Mouse (Mus musculus): ENCODE measurements at regions not wholly inside any gene's neighbourhood (a gene's known extent, or its start where the extent isn't known, plus 50 kb on each side); places are given as distances from the start of the nearest gene placed in this dataset.
A peak's percentile ranks its signal among the peaks of the same experiment; 100 is the strongest.

DNA sequence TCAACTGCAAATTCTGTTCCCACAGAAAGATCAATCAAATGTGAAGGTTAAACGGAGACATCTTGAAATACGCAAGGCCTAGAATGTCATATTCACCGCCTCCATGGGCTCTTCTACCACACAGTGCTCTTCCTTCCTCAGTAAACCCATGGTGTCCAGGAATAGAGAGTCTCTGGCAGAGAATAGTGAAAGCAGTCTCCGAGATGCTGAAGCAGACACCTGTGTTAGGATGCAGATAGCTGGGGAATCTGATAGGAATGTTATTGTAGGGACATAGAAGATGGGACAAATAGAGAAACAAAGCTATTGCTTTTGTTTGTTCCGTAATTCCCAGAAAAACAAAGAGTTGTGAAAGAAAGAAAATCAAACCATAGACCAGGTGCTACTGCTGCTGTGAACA, 328.5 kb downstream of the Cd83 start:
- no peak overlapping the region for H3K27ac ChIP-seq (replicated peaks in 1 of 2; ENCODE audit: control insufficient read depth in 1 of 2, insufficient read depth in 1 of 2, low read depth in 2 of 2, low read length in 2 of 2)
- no peaks in the 10 kb centered on the region for H3K36me3 ChIP-seq (ENCODE audit: control insufficient read depth, insufficient read depth, low read length)
- no peak overlapping the region for H3K9ac ChIP-seq (ENCODE audit: low read length)
- 89% methylated on average over 5 of the region's 5 CpGs for WGBS
- H3K27me3 ChIP-seq (ENCODE audit: control insufficient read depth, insufficient read depth, low read length): no peaks in the 10 kb centered on the region
- H3K9me3 ChIP-seq (ENCODE audit: control insufficient read depth, low read length): no peaks in the 10 kb centered on the region
- no peak overlapping the region for H3K4me2 ChIP-seq (ENCODE audit: low read length)
- no peak overlapping the region for H3K4me3 ChIP-seq (ENCODE audit: control insufficient read depth in 1 of 2, insufficient read depth in 1 of 2, low read depth in 1 of 2, low read length in 2 of 2)
- ATAC-seq (ENCODE audit: insufficient number of reproducible peaks, insufficient read depth, low FRiP score, low read depth): no peak
- H3K4me1 ChIP-seq (ENCODE audit: control insufficient read depth in 2 of 2, insufficient read depth in 2 of 2, low read length in 2 of 2): no peaks in the 10 kb centered on the region

DNA sequence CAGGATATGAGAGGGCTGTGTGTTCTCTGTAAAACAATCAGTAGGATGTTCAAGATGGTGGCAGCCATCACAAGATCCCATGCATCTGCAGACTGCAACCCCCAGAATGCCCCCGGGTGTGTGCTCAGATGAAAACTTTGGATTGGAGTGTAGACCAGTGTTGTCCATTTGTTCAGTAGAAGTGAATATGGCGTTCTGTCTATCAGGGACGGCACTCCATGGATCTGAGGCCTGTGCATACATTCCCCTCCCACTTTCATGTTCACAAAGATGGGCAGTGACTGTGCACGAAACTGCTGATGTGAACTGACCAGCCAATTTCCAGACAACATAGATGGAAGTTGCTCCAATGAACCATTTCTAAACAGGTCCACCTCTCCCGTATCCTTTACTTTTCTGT, 330.3 kb downstream of the Cd83 start:
- Histone ChIP-seq H3K4me1 (ENCODE audit: control insufficient read depth in 2 of 2, insufficient read depth in 2 of 2, low read length in 2 of 2) (no peaks in the 10 kb centered on the region), H3K36me3 (ENCODE audit: control insufficient read depth, insufficient read depth, low read length) (no peaks in the 10 kb centered on the region), H3K9me3 (ENCODE audit: control insufficient read depth, low read length) (no peaks in the 10 kb centered on the region), H3K4me2 (ENCODE audit: low read length) (no peak overlapping the region), H3K9ac (ENCODE audit: low read length) (no peak overlapping the region), H3K4me3 (ENCODE audit: control insufficient read depth in 1 of 2, insufficient read depth in 1 of 2, low read depth in 1 of 2, low read length in 2 of 2) (no peak overlapping the region), H3K27ac (replicated peaks in 1 of 2; ENCODE audit: control insufficient read depth in 1 of 2, insufficient read depth in 1 of 2, low read depth in 2 of 2, low read length in 2 of 2) (no peak overlapping the region), H3K27me3 (ENCODE audit: control insufficient read depth, insufficient read depth, low read length) (no peaks in the 10 kb centered on the region)
- WGBS: 87% methylated on average over 5 of the region's 5 CpGs
- no peak for ATAC-seq (ENCODE audit: insufficient number of reproducible peaks, insufficient read depth, low FRiP score, low read depth)

GRCm38 (mm10) chr13:44117841-44118240, 333.3 kb downstream of the Cd83 start:
- no peak overlapping the region for H3K27ac ChIP-seq (replicated peaks in 1 of 2; ENCODE audit: control insufficient read depth in 1 of 2, insufficient read depth in 1 of 2, low read depth in 2 of 2, low read length in 2 of 2)
- no peaks in the 10 kb centered on the region for H3K27me3 ChIP-seq (ENCODE audit: control insufficient read depth, insufficient read depth, low read length)
- no peak overlapping the region for H3K4me2 ChIP-seq (ENCODE audit: low read length)
- WGBS: 80% methylated on average over 9 of the region's 9 CpGs
- ATAC-seq (ENCODE audit: insufficient number of reproducible peaks, insufficient read depth, low FRiP score, low read depth): no peak
- H3K9ac ChIP-seq (ENCODE audit: low read length): no peak overlapping the region
- no peaks in the 10 kb centered on the region for H3K36me3 ChIP-seq (ENCODE audit: control insufficient read depth, insufficient read depth, low read length)
- no peaks in the 10 kb centered on the region for H3K9me3 ChIP-seq (ENCODE audit: control insufficient read depth, low read length)
- no peak overlapping the region for H3K4me3 ChIP-seq (ENCODE audit: control insufficient read depth in 1 of 2, insufficient read depth in 1 of 2, low read depth in 1 of 2, low read length in 2 of 2)
- H3K4me1 ChIP-seq (ENCODE audit: control insufficient read depth in 2 of 2, insufficient read depth in 2 of 2, low read length in 2 of 2): no peaks in the 10 kb centered on the region

DNA sequence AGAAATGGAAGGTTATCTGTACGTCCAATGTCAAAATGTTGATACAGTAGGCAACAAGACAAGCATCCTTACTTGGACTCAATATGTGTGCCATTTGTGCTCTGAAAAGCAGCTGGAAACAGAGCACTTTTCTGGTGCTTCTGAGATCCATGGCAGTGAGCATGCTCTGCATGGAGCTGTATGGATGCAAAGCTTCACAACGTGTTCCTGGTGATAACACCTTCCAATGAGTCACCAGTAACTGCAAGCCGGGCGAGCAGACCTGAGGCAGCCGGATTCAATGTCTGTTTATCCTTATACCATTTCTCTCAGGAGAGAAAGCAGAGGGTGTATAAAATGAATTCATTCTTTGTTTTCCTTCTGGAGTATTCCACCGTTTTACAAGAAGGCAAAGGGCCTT, 334.3 kb downstream of the Cd83 start:
- no peak for ATAC-seq (ENCODE audit: insufficient number of reproducible peaks, insufficient read depth, low FRiP score, low read depth)
- WGBS: 53% methylated on average over 6 of the region's 6 CpGs
- no peak overlapping the region for H3K27ac ChIP-seq (replicated peaks in 1 of 2; ENCODE audit: control insufficient read depth in 1 of 2, insufficient read depth in 1 of 2, low read depth in 2 of 2, low read length in 2 of 2)
- no peaks in the 10 kb centered on the region for H3K9me3 ChIP-seq (ENCODE audit: control insufficient read depth, low read length)
- no peak overlapping the region for H3K4me2 ChIP-seq (ENCODE audit: low read length)
- no peak overlapping the region for H3K4me3 ChIP-seq (ENCODE audit: control insufficient read depth in 1 of 2, insufficient read depth in 1 of 2, low read depth in 1 of 2, low read length in 2 of 2)
- H3K27me3 ChIP-seq (ENCODE audit: control insufficient read depth, insufficient read depth, low read length): no peaks in the 10 kb centered on the region
- H3K36me3 ChIP-seq (ENCODE audit: control insufficient read depth, insufficient read depth, low read length): no peaks in the 10 kb centered on the region
- H3K9ac ChIP-seq (ENCODE audit: low read length): no peak overlapping the region
- no peaks in the 10 kb centered on the region for H3K4me1 ChIP-seq (ENCODE audit: control insufficient read depth in 2 of 2, insufficient read depth in 2 of 2, low read length in 2 of 2)

DNA sequence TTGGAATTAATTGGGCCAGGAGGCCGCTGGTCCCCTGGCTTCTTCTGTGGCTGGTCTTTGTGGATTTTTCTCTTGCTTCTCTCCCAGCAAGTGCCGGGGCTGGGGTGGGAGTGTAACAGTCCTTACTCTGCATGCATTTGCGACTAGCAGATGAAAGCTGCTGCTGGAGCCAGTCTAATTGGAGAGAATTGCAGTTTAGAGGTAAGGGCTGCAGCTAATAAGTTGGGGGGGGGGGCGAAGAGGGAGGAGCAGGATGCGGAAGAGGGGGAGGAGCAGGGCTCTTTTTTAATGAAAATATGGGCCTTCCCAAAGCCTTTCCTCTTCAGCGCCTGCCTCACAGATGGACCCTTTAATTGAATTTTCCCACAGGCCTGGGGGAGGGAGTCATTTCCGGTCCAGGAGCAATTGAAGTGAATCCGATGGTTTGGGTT, 336.7 kb downstream of the Cd83 start:
- Histone ChIP-seq H3K27me3 (ENCODE audit: control insufficient read depth, insufficient read depth, low read length) (no peaks in the 10 kb centered on the region), H3K4me1 (ENCODE audit: control insufficient read depth in 2 of 2, insufficient read depth in 2 of 2, low read length in 2 of 2) (peaks cover 3% of the 10 kb centered on the region in 2 experiments; a peak in 3 of 4 replicates), H3K4me2 (ENCODE audit: low read length) (no peak overlapping the region), H3K27ac (replicated peaks in 1 of 2; ENCODE audit: control insufficient read depth in 1 of 2, insufficient read depth in 1 of 2, low read depth in 2 of 2, low read length in 2 of 2) (no peak overlapping the region), H3K9me3 (ENCODE audit: control insufficient read depth, low read length) (no peaks in the 10 kb centered on the region), H3K4me3 (ENCODE audit: control insufficient read depth in 1 of 2, insufficient read depth in 1 of 2, low read depth in 1 of 2, low read length in 2 of 2) (no peak overlapping the region), H3K9ac (ENCODE audit: low read length) (no peak overlapping the region), H3K36me3 (ENCODE audit: control insufficient read depth, insufficient read depth, low read length) (no peaks in the 10 kb centered on the region)
- WGBS: 59% methylated on average over 7 of the region's 8 CpGs
- no peak for ATAC-seq (ENCODE audit: insufficient number of reproducible peaks, insufficient read depth, low FRiP score, low read depth)

DNA sequence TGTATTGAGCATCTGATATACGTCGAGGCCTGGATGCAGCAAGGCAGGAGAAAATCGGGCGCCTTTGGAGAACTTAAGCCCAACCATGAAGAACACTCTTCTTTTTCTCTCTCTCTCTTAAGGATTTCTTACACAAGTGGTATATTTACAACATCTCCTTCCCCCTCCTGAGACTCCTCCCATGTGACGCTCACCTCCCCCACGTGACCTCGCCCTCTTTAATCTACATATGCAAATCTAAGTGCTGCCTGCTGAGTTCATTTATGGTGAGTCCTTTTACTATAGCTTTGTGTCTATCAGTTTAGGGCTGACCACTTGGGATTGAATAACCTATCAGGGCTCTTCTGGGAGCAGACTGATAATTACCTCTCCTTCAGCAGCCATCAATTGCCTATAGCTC, 337.4 kb downstream of the Cd83 start:
- Histone ChIP-seq H3K27me3 (ENCODE audit: control insufficient read depth, insufficient read depth, low read length) (no peaks in the 10 kb centered on the region), H3K4me3 (ENCODE audit: control insufficient read depth in 1 of 2, insufficient read depth in 1 of 2, low read depth in 1 of 2, low read length in 2 of 2) (no peak overlapping the region), H3K4me2 (ENCODE audit: low read length) (no peak overlapping the region), H3K27ac (replicated peaks in 1 of 2; ENCODE audit: control insufficient read depth in 1 of 2, insufficient read depth in 1 of 2, low read depth in 2 of 2, low read length in 2 of 2) (no peak overlapping the region), H3K9ac (ENCODE audit: low read length) (no peak overlapping the region), H3K9me3 (ENCODE audit: control insufficient read depth, low read length) (no peaks in the 10 kb centered on the region), H3K36me3 (ENCODE audit: control insufficient read depth, insufficient read depth, low read length) (no peaks in the 10 kb centered on the region), H3K4me1 (ENCODE audit: control insufficient read depth in 2 of 2, insufficient read depth in 2 of 2, low read length in 2 of 2) (peaks cover 6 to 7% of the 10 kb centered on the region in 2 experiments; a peak in 3 of 4 replicates)
- no peak for ATAC-seq (ENCODE audit: insufficient number of reproducible peaks, insufficient read depth, low FRiP score, low read depth)
- 72% methylated on average over 7 of the region's 7 CpGs for WGBS

DNA sequence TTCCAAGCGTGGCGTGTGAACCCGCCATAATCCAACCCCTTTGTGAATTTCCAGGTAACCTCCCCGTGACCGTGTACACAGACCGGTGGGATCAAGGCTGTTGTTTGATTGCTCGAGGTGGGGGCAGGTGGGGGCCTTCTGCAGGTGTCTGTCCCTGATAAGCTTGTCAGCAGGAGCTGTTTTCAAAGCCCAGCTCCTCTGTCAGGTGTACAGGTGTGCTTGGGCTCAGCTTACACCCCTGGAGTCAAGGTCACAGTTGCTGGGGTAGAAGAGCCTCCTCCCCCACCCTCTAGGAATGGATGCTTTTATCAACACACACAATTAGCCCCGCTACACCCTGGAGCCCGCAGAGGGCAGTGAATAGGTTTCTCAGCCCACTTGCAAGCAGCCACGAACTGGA, 341.6 kb downstream of the Cd83 start:
- no peak overlapping the region for H3K9ac ChIP-seq (ENCODE audit: low read length)
- no peak overlapping the region for H3K4me2 ChIP-seq (ENCODE audit: low read length)
- H3K4me1 ChIP-seq (ENCODE audit: control insufficient read depth in 2 of 2, insufficient read depth in 2 of 2, low read length in 2 of 2): peaks cover 12% of the 10 kb centered on the region in 2 experiments; a peak in 3 of 4 replicates
- H3K27me3 ChIP-seq (ENCODE audit: control insufficient read depth, insufficient read depth, low read length): no peaks in the 10 kb centered on the region
- H3K4me3 ChIP-seq (ENCODE audit: control insufficient read depth in 1 of 2, insufficient read depth in 1 of 2, low read depth in 1 of 2, low read length in 2 of 2): no peak overlapping the region
- WGBS: 32% methylated on average over 10 of the region's 10 CpGs
- H3K9me3 ChIP-seq (ENCODE audit: control insufficient read depth, low read length): no peaks in the 10 kb centered on the region
- 0 out of 2 replicates have a peak, but pooled peaks have one; percentile 17 for ATAC-seq (ENCODE audit: insufficient number of reproducible peaks, insufficient read depth, low FRiP score, low read depth)
- H3K36me3 ChIP-seq (ENCODE audit: control insufficient read depth, insufficient read depth, low read length): no peaks in the 10 kb centered on the region
- no peak overlapping the region for H3K27ac ChIP-seq (replicated peaks in 1 of 2; ENCODE audit: control insufficient read depth in 1 of 2, insufficient read depth in 1 of 2, low read depth in 2 of 2, low read length in 2 of 2)

DNA sequence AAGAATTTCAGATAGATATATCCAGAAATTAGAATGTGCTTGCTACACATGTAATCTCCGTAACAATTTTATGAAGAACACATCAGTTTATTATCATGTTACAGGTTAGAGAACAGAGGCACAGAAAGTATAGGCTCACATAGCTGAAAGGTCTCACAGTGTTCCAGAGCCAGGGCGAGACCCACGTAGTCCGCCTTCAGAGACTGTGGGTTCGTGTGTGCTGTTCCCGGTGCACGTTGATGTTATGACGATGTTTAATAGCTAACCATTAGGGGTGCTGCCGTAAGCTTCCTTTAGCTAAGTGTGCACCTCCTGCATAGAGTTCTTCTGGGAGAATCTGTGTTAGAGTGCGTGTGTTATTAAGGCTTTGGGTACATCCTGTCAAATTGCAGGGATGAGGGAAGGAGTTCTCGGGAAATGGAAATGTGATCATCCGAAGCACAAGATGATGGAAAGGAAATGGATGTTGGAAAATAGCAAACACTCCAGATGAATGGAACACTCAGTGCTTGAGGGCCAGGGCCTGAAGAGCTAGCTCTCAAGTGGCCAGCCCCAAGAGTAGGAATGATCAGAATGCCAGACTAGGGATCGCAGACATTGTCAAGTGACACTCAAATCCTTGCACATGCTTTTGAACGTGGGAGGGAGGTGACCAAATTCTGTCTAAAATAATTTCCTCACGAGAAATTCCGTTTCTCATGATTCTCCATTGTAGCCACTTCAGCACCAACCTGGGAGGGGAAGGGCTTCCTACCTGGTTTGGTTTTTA, 344.1 kb downstream of the Cd83 start:
- H3K27ac ChIP-seq (replicated peaks in 1 of 2; ENCODE audit: control insufficient read depth in 1 of 2, insufficient read depth in 1 of 2, low read depth in 2 of 2, low read length in 2 of 2): no peak overlapping the region; a peak in 1 of 4 replicates

More for the DNA sequence above, 344.1 kb downstream of the Cd83 start:
- Histone ChIP-seq H3K4me2 (ENCODE audit: low read length) (no peak overlapping the region), H3K27me3 (ENCODE audit: control insufficient read depth, insufficient read depth, low read length) (no peaks in the 10 kb centered on the region), H3K9me3 (ENCODE audit: control insufficient read depth, low read length) (no peaks in the 10 kb centered on the region), H3K9ac (ENCODE audit: low read length) (no peak overlapping the region), H3K4me1 (ENCODE audit: control insufficient read depth in 2 of 2, insufficient read depth in 2 of 2, low read length in 2 of 2) (peaks cover 16% of the 10 kb centered on the region in 2 experiments; a peak in 3 of 4 replicates), H3K36me3 (ENCODE audit: control insufficient read depth, insufficient read depth, low read length) (no peaks in the 10 kb centered on the region), H3K4me3 (ENCODE audit: control insufficient read depth in 1 of 2, insufficient read depth in 1 of 2, low read depth in 1 of 2, low read length in 2 of 2) (no peak overlapping the region)
- 64% methylated on average over 16 of the region's 16 CpGs for WGBS
- ATAC-seq (ENCODE audit: insufficient number of reproducible peaks, insufficient read depth, low FRiP score, low read depth): no peak
